Mouse (Mus musculus): ENCODE data around the gene Igf2. TPM values are rescaled to one million over a fixed set of nuclear protein-coding genes. Genes with fewer than 3 reads are reported as not detected.

Igf2 gene
- polyA plus RNA-seq (2017; shearing (Covaris generic)) = not detected

DNA sequence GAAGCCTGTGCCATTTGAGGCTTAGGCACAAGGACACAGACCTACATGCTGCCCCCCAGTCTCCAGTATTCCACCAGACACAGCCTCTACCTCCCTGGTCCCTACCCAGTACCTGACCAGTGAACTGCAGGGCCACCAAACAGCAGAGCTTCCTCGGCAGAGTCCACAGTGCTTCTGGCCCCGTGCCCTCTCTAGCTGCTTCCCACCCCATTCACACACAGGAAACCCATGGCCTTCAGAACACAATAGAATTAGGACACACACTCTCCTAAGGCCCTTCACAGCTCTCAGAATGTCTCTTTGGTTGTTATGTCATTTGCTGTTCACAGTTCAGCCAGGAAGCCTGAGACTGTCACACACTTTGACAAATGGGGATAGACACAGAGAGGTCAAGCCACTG lies at the start of gene Igf2:
Gene Igf2 (minus strand): TSS at position 158 of the 400 bp plus-strand sequence.

DNA sequence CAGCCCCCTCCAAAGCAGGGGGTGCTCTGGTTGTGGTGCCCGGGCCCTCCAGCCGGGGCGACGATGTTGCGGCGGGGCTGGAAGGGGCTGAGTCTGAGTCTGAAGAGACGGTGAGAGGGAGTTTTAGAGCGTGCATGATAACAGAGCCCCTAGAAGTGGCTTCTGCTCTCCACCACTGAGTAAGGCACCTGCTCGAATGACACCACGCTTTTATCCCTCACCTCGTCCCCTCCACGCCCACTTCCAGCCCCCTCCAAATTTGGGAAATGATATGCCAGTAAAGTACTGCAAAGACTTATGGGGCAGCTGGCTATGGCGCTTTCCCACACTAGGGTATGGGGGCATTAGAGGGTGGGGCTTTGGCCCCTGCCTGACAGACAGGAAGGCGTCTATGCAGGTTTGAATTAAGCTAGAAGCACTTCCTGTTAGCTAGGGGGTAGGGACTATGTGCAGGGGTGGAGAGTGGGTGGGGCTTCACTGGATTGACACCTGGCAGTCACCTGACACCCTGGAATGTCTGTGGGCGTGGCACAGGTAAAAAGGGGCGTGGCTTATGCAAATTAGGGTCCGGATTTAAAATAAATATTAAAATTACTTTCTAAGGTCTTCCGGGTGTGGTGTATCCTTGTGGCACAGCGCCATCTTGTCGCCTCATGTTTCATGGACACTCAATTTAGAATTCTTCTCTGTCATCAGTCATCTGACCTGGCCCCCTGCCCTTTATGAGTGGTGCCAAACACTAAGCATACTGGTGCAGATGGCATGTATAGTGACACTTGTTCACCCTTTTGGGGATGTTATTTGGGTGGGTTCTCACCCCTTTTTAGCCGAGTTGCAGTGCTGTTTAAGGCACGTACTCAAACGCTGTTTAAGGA lies 3.4 kb upstream of the Igf2 start, which contains the start of gene Gm49394:
Gene Gm49394 (minus strand): TSS at position 192 of the 875 bp plus-strand sequence.

Other genes with a start within 250 kb of the Igf2 start
- gene Syt8, start 232.0 kb downstream of the Igf2 start, polyA plus RNA-seq (2017; shearing (Covaris generic)) = not detected
- gene Tnni2, start 225.0 kb downstream of the Igf2 start, polyA plus RNA-seq (2017; shearing (Covaris generic)) = not detected
- 1,000 to 10,000 TPM in 1 of 2 experiments, 100 to 1,000 TPM in 1; 956 to 1,169 TPM for gene Lsp1, start 206.0 kb downstream of the Igf2 start, polyA plus RNA-seq (2017; shearing (Covaris generic))
- 1 to 10 TPM; 2.0 to 4.4 TPM for gene Tnnt3, start 168.0 kb downstream of the Igf2 start, polyA plus RNA-seq (2017; shearing (Covaris generic))
- gene Mrpl23, start 134.1 kb downstream of the Igf2 start, polyA plus RNA-seq (2017; shearing (Covaris generic)) = 10 to 100 TPM in 1 of 2 experiments, 1 to 10 TPM in 1; 2.9 to 15.3 TPM
- not detected for gene Gm49394, start 3.1 kb upstream of the Igf2 start, polyA plus RNA-seq (2017; shearing (Covaris generic))
- gene Ins2, start 76.6 kb upstream of the Igf2 start, polyA plus RNA-seq (2017; shearing (Covaris generic)) = 1 to 10 TPM in 1 of 2 experiments, not detected in 1; 1.4 TPM

Data from inflammation-experienced regulatory T-cells (primary cell).